Comparison of ENCODE assay signal across 8 mouse cellular contexts in genomic region chr10:33950803-33951583, GRCm38 (mm10). TPM values are rescaled to one million over a fixed set of nuclear protein-coding genes. Genes with fewer than 3 reads are reported as not detected.
DNase-seq lines count a peak whose midpoint lies in the region; ATAC-seq and TF ChIP-seq lines count a peak whose summit lies in the region.

Gene Zup1 (minus strand): TSS chr10:33951269.

- ATAC-seq in embryonic facial prominence, embryonic 13.5 days (ENCODE audit: insufficient number of reproducible peaks, insufficient read depth, low FRiP score, low TSS enrichment, low read depth): peak; percentile 88
- peak; percentile 96 for ATAC-seq in limb, embryonic 12.5 days (ENCODE audit: insufficient number of reproducible peaks, insufficient read depth, low FRiP score, low TSS enrichment, low read depth)
- ATAC-seq in midbrain, embryonic 15.5 days (replicated peaks): peak; percentile 98

- peaks cover 18% of the 10 kb centered on the region for H3K4me1 ChIP-seq in embryonic facial prominence, embryonic 13.5 days
- H3K4me1 ChIP-seq in kidney, adult 2 months (ENCODE audit: control insufficient read depth, insufficient read depth, low read length): peaks cover 3% of the 10 kb centered on the region; the same call in 1 of the 2 replicates
- H3K4me1 ChIP-seq in limb, embryonic 12.5 days (replicated peaks): peaks cover 10% of the 10 kb centered on the region
- H3K4me1 ChIP-seq in midbrain, embryonic 15.5 days: peaks cover 24% of the 10 kb centered on the region
- H3K4me1 ChIP-seq in spleen, adult 2 months (ENCODE audit: control insufficient read depth, insufficient read depth, insufficient read length): no peaks in the 10 kb centered on the region

- H3K9me3 ChIP-seq in embryonic facial prominence, embryonic 13.5 days: no peaks in the 10 kb centered on the region
- H3K9me3 ChIP-seq in limb, embryonic 12.5 days: no peaks in the 10 kb centered on the region
- no peaks in the 10 kb centered on the region for H3K9me3 ChIP-seq in midbrain, embryonic 15.5 days

- WGBS in embryonic facial prominence, embryonic 13.5 days: 2% methylated on average over 41 of the region's 42 CpGs
- 1% methylated on average over 42 of the region's 42 CpGs for WGBS in kidney, adult 2 months
- WGBS in limb, embryonic 12.5 days: 3% methylated on average over 42 of the region's 42 CpGs
- 2% methylated on average over 42 of the region's 42 CpGs for WGBS in midbrain, embryonic 15.5 days
- under 1% methylated on average over 42 of the region's 42 CpGs for WGBS in spleen, adult 2 months

- no peaks in the 10 kb centered on the region for H3K27me3 ChIP-seq in embryonic facial prominence, embryonic 13.5 days
- H3K27me3 ChIP-seq in kidney, adult 2 months (replicated peaks; ENCODE audit: control insufficient read depth, insufficient read depth, low read length): no peaks in the 10 kb centered on the region
- no peaks in the 10 kb centered on the region for H3K27me3 ChIP-seq in limb, embryonic 12.5 days
- no peaks in the 10 kb centered on the region for H3K27me3 ChIP-seq in midbrain, embryonic 15.5 days (replicated peaks)
- no peaks in the 10 kb centered on the region for H3K27me3 ChIP-seq in spleen, adult 2 months (ENCODE audit: control insufficient read depth, insufficient read depth, low read length)

- DNase-seq in 3134 (ENCODE audit: extremely low read depth, insufficient read length, low spot score): peak; percentile 74
- peak; percentile 87 to 90 for DNase-seq in adrenal gland, postnatal 36 days
- peak; percentile 91 to 93 for DNase-seq in heart, adult 18-20 months
- DNase-seq in kidney, adult 2 months: peak; percentile 93
- DNase-seq in spleen, adult 2 months (ENCODE audit: low read depth in 1 of 2, low spot score in 2 of 2): peak; percentile 84 to 90

- H3K4me3 ChIP-seq in embryonic facial prominence, embryonic 13.5 days: peak within 1 kb of the TSS; percentile 86
- H3K4me3 ChIP-seq in kidney, adult 2 months (ENCODE audit: insufficient read depth, low read depth, low read length): peak within 1 kb of the TSS; percentile 98
- H3K4me3 ChIP-seq in limb, embryonic 12.5 days (replicated peaks): peak within 1 kb of the TSS; percentile 76
- peak within 1 kb of the TSS; percentile 96 for H3K4me3 ChIP-seq in midbrain, embryonic 15.5 days
- peak within 1 kb of the TSS; percentile 97 for H3K4me3 ChIP-seq in spleen, adult 2 months (ENCODE audit: extremely low read depth, insufficient read depth, insufficient read length)

- peak within 1 kb of the TSS; percentile 98 for H3K9ac ChIP-seq in embryonic facial prominence, embryonic 13.5 days
- H3K9ac ChIP-seq in limb, embryonic 12.5 days (replicated peaks): peak within 1 kb of the TSS; percentile 94
- peak within 1 kb of the TSS; percentile 95 for H3K9ac ChIP-seq in midbrain, embryonic 15.5 days

- peaks cover 8% of the 10 kb centered on the region for H3K36me3 ChIP-seq in embryonic facial prominence, embryonic 13.5 days
- H3K36me3 ChIP-seq in kidney, adult 2 months (ENCODE audit: control insufficient read depth, insufficient read depth, low read length): no peaks in the 10 kb centered on the region
- peaks cover 14% of the 10 kb centered on the region for H3K36me3 ChIP-seq in limb, embryonic 12.5 days
- no peaks in the 10 kb centered on the region for H3K36me3 ChIP-seq in midbrain, embryonic 15.5 days (replicated peaks)
- H3K36me3 ChIP-seq in spleen, adult 2 months (ENCODE audit: control insufficient read depth, insufficient read depth, low read length): peaks cover 5% of the 10 kb centered on the region; the same call in 1 of the 2 replicates

- no peak for TF ChIP-seq CTCF in kidney, adult 2 months (conservative IDR thresholded peaks at IDR 0.05; ENCODE audit: insufficient read depth, insufficient read length, low read depth, low read length)
- no peak for TF ChIP-seq CTCF in spleen, adult 2 months (IDR thresholded peaks at IDR 0.05; ENCODE audit: extremely low read depth, insufficient read depth, insufficient read length, insufficient replicate concordance)

- TF ChIP-seq POLR2A in kidney, adult 2 months (IDR thresholded peaks at IDR 0.05; ENCODE audit: low read depth, low read length): peak; percentile 59
- peak; percentile 84 for TF ChIP-seq POLR2A in spleen, adult 2 months (IDR thresholded peaks at IDR 0.05; ENCODE audit: low read depth, low read length)

- peak within 1 kb of the TSS; percentile 80 for H3K27ac ChIP-seq in embryonic facial prominence, embryonic 13.5 days
- H3K27ac ChIP-seq in kidney, adult 2 months (ENCODE audit: insufficient read depth, low read depth, low read length): peak within 1 kb of the TSS; percentile 59
- peak within 1 kb of the TSS; percentile 87 for H3K27ac ChIP-seq in limb, embryonic 12.5 days
- peak within 1 kb of the TSS; percentile 80 for H3K27ac ChIP-seq in midbrain, embryonic 15.5 days
- H3K27ac ChIP-seq in spleen, adult 2 months (ENCODE audit: insufficient read depth, low read length): peak within 1 kb of the TSS; percentile 98

- H3K4me2 ChIP-seq in embryonic facial prominence, embryonic 13.5 days: peak within 1 kb of the TSS; percentile 71
- peak within 1 kb of the TSS; percentile 71 for H3K4me2 ChIP-seq in limb, embryonic 12.5 days
- peak within 1 kb of the TSS; percentile 75 for H3K4me2 ChIP-seq in midbrain, embryonic 15.5 days

RNA-seq across cellular contexts. Expression of gene Zup1, which starts in this region (rescaled TPM):
- 10 to 100 TPM; 14.6 to 15.5 TPM for total RNA-seq in adrenal gland, postnatal 36 days (2021)
- 30.1 and 33.7 TPM in 2 replicates for polyA plus RNA-seq in embryonic facial prominence, embryonic 13.5 days (2015; fragmentation: Nextera tagmentation; extraction: Ambion mirVana)
- 1 to 10 TPM; 8.3 to 10.0 TPM for total RNA-seq in heart, adult 18-20 months (2021)
- 3.6 and 4.1 TPM in 2 replicates for polyA plus RNA-seq in kidney, adult 2 months (2012; rRNA removed)
- polyA plus RNA-seq in limb, embryonic 12.5 days (2016; fragmentation: Nextera tagmentation; extraction: Ambion mirVana): 28.0 and 28.1 TPM in 2 replicates
- polyA plus RNA-seq in midbrain, embryonic 15.5 days (2015; fragmentation: Nextera tagmentation; extraction: Ambion mirVana): 19.2 and 22.4 TPM in 2 replicates
- 7.0 and 9.4 TPM in 2 replicates for polyA plus RNA-seq in spleen, adult 2 months (2012; rRNA removed)

Comparison
In these comparisons a context has a peak if more than half of its experiments do, and no peak if none do; other contexts are left out.
1. Peak in every context shown above with its lines: DNase-seq, ATAC-seq, H3K4me3 ChIP-seq and H3K27ac ChIP-seq.